Mouse (Mus musculus) liver, embryonic 15.5 days (tissue): ENCODE data around the gene Clca2. TPM values are rescaled to one million over a fixed set of nuclear protein-coding genes. Genes with fewer than 3 reads are reported as not detected.

Experiments used
- polyA plus RNA-seq: library from polyadenylated mRNA; unstranded; fragments of >200 nt; fragmentation: Nextera tagmentation; extraction: Ambion mirVana; gene quantifications from 2 replicates; pipeline ENCODE4 v1.2.1, GENCODE M21; 2015

Gene Clca2
- polyA plus RNA-seq, 1 experiment from 2014 or later = not detected

Other genes with a start within 250 kb of the Clca2 start
- not detected in 2 replicates for gene Clca4b, start 166.9 kb downstream of the Clca2 start, polyA plus RNA-seq
- not detected in 2 replicates for gene Clca4a, start 124.4 kb downstream of the Clca2 start, polyA plus RNA-seq
- 0.02 TPM in 1 of 2 replicates, not detected in the other for gene Clca1, start 66.7 kb downstream of the Clca2 start, polyA plus RNA-seq
- gene Odf2l, start 19.1 kb upstream of the Clca2 start, polyA plus RNA-seq = 4.5 and 5.3 TPM in 2 replicates
- 0.21 TPM in 2 replicates for gene Col24a1, start 193.0 kb upstream of the Clca2 start, polyA plus RNA-seq